Mouse (Mus musculus) midbrain, embryonic 11.5 days (tissue): Measurements from ENCODE around the gene Zfp280d. TPM values are rescaled to one million over a fixed set of nuclear protein-coding genes. Genes with fewer than 3 reads are reported as not detected.

ENCODE experiments used
- ATAC-seq: fragments of 200-750 bp; cut with Nextera tagmentation; 2 replicates; pipeline ENCODE4 v1.8.0; 2017; ENCODE audit warnings: moderate TSS enrichment, moderate library complexity; ENCODE audit not compliant: low FRiP score
- DNase-seq: peaks from one replicate; pipeline ENCODE4 v3.0.0; 2015; ENCODE audit warnings: low spot score; ENCODE audit errors: missing footprints
- H3K27ac ChIP-seq: fragments of 300-500 bp; sonication (generic); 2 replicates; pipeline ENCODE4 v1.5.1; 2014; ENCODE audit warnings: low read depth, low read length
- H3K27me3 ChIP-seq: fragments of 300-500 bp; sonication (generic); 2 replicates; pipeline ENCODE4 v1.6.1; 2014; ENCODE audit warnings: mild to moderate bottlenecking, low read length, moderate library complexity, mixed read lengths; ENCODE audit not compliant: control insufficient read depth, insufficient read depth
- H3K36me3 ChIP-seq: fragments of 300-500 bp; sonication (generic); 2 replicates; pipeline ENCODE4 v1.6.1; 2014; ENCODE audit warnings: mild to moderate bottlenecking, low read length, moderate library complexity, mixed read lengths; ENCODE audit not compliant: control insufficient read depth, insufficient read depth
- H3K4me1 ChIP-seq: fragments of 300-500 bp; sonication (generic); 2 replicates; pipeline ENCODE4 v1.6.1; 2014; ENCODE audit warnings: low read length; ENCODE audit not compliant: control insufficient read depth, insufficient read depth
- H3K4me2 ChIP-seq: fragments of 300-500 bp; sonication (generic); 2 replicates; pipeline ENCODE4 v1.6.1; 2014; ENCODE audit warnings: mild to moderate bottlenecking, moderate library complexity
- H3K4me3 ChIP-seq: fragments of 300-500 bp; sonication (generic); 2 replicates; pipeline ENCODE4 v1.5.1; 2014; ENCODE audit warnings: low read depth, low read length
- H3K9ac ChIP-seq: fragments of 300-500 bp; sonication (generic); 2 replicates; pipeline ENCODE4 v1.6.1; 2014; ENCODE audit warnings: low read length
- H3K9me3 ChIP-seq: fragments of 300-500 bp; sonication (generic); 2 replicates; pipeline ENCODE4 v1.6.1; 2016; ENCODE audit warnings: low read length; ENCODE audit not compliant: control insufficient read depth
- WGBS: fragments of 180-500 bp; shearing (Covaris S2); extraction: QIAGEN DNeasy Blood & Tissue Kit; methylation state at CpG from one replicate; pipeline ENCODE4 v1.1.7; 2014; 5-methylcytosine and 5-hydroxymethylcytosine counted together
- polyA plus RNA-seq: library from polyadenylated mRNA; unstranded; fragments of >200 nt; fragmentation: Nextera tagmentation; extraction: Ambion mirVana; gene quantifications from 2 replicates; pipeline ENCODE4 v1.2.1, GENCODE M21; 2014

The Zfp280d gene
- polyA plus RNA-seq, 1 experiment from 2014 or later: 54.8 TPM

DNA sequence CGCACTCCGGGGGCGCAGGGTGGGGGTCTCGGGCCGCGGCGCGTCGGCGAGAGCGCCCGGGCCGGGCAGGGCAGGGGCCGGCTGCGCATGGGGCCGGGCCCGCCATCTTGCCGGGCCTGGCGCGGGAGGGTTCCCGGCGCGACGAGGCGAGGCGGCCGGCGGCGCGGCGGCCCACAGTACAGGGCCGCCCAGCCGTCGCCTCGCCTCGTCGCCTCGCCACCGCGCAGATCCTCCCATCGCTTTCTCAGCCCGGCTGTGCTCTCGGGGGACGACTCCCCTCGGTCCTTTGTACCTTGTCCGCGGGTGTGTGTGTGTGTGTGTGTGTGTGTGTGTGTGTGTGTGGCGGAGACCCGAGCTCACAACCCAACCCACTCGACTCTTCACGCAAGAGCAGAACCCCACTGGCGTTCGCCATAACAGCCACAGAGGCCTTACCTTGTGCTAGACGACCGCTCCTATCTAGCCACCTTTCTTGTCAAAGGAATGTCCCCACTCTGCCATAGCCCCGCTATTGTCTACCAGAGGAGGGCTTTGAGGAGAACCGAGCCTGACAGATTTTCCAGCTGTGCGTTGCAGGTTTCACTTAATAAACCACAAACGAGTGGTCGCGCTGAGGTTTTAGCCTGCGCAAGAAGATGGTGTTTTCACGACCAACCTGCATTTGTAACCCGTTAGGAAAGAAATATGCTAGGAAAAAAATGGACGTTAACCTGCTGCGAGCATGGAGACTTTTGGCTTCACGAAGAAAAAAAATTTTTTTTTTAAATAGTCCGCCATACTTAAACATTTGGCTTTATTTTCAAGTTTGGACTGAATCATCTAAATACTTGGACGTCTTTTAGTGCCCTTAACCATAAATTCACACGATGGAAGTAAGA, 680 bp downstream of the Zfp280d start:
- H3K27me3 ChIP-seq: no peaks in the 10 kb centered on the region
- H3K4me3 ChIP-seq: peak overlapping the region; percentile 77
- H3K9ac ChIP-seq: peak overlapping the region; percentile 97
- no peaks in the 10 kb centered on the region for H3K36me3 ChIP-seq
- peaks cover 3% of the 10 kb centered on the region; the same call in 1 of the 2 replicates for H3K9me3 ChIP-seq
- H3K4me2 ChIP-seq: peak overlapping the region; percentile 75
- WGBS: 1% methylated on average over 66 of the region's 70 CpGs
- ATAC-seq (peak; percentile 91), DNase-seq (peak; percentile 98)
- H3K27ac ChIP-seq: peak overlapping the region; percentile 97
- peaks cover 8% of the 10 kb centered on the region for H3K4me1 ChIP-seq

DNA sequence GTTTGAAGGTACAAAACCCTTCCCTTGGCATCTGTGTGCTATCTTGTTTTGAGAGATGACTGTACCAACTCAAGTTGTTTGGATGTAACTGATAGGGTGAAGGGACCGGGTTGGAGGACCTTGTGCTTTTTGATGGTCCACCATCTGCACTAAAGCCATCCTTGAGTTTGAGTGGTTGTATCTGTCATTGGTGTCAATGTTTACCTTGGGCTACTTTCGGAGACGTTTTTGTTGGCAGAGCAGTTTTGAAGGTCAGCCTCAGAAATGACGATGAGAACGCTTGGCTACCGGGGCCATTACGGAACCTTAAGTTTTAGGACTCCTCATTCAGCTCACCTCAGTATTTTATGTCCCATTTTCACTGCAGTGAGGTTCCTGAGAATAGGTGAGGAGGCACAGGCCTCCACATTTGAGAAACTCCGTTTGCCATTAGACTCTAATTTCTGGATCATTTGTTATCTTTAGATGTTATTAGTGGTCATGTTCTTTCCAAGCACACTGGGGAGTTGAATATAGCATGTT, 1.4 kb downstream of the Zfp280d start:
- Histone ChIP-seq H3K4me3 (peak overlapping the region; percentile 77), H3K27ac (peak overlapping the region; percentile 97), H3K9me3 (peaks cover 3% of the 10 kb centered on the region; the same call in 1 of the 2 replicates), H3K27me3 (no peaks in the 10 kb centered on the region), H3K4me2 (peak overlapping the region; percentile 75), H3K36me3 (no peaks in the 10 kb centered on the region), H3K4me1 (peaks cover 8% of the 10 kb centered on the region), H3K9ac (peak overlapping the region; percentile 97)
- ATAC-seq (no peak), DNase-seq (peak; percentile 90)
- WGBS: 50% methylated on average over 8 of the region's 8 CpGs

DNA sequence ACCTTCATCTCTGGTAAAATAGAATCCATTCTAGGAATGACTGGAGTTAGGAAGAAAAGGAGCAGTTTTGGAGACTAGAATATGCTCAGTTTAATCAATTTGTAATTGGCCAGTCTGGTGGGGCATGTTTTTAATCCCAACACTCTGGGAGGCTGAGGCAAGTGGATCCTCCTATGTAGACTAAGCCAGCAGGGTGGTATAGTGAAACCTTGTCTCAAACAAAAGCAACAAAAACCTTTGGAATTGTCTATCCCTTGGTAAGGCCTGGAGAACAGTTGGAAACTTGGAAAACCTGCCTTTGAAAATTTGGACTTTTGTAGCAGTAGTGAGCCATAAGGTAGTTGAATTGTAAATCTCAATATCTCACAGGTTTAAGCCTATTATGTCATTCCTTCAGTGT, 2.3 kb downstream of the Zfp280d start:
- Histone ChIP-seq H3K36me3 (no peaks in the 10 kb centered on the region), H3K9ac (no peak overlapping the region), H3K4me2 (peak overlapping the region; percentile 18; the same call in 1 of the 2 replicates), H3K27me3 (no peaks in the 10 kb centered on the region), H3K4me3 (no peak overlapping the region), H3K4me1 (peaks cover 8% of the 10 kb centered on the region), H3K27ac (no peak overlapping the region), H3K9me3 (peaks cover 5% of the 10 kb centered on the region; the same call in 1 of the 2 replicates)
- ATAC-seq (no peak), DNase-seq (peak; percentile 81)

DNA sequence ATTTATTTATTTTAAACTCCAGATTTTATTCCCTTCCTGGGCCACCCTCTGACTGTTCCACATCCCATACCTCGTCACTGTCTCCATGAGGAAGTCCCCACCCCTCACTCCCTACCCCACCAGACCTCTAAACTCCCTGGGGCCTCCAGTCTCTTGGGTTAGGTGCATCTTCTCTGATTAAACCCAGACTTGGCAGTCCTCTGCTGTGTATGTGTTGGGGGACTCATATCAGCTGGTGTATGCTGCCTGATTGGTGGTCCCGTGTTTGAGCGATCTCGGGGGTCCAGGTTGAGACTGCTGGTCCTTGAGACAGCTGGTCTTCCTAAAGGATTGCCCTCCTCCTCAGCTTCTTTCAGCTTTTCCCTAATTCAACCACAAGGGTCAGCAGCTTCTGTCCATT, 5.3 kb downstream of the Zfp280d start:
- ATAC-seq (no peak), DNase-seq (peak; percentile 72)
- H3K4me1 ChIP-seq: peaks cover 8% of the 10 kb centered on the region
- no peak overlapping the region for H3K9ac ChIP-seq
- H3K27ac ChIP-seq: no peak overlapping the region
- WGBS: 93% methylated on average over 4 of the region's 4 CpGs
- H3K9me3 ChIP-seq: peaks cover 2% of the 10 kb centered on the region; the same call in 1 of the 2 replicates
- H3K36me3 ChIP-seq: no peaks in the 10 kb centered on the region
- no peak overlapping the region for H3K4me2 ChIP-seq
- H3K27me3 ChIP-seq: no peaks in the 10 kb centered on the region
- no peak overlapping the region for H3K4me3 ChIP-seq

GRCm38 (mm10) chr9:72287696-72288095, 13.0 kb downstream of the Zfp280d start:
- no peak overlapping the region for H3K9ac ChIP-seq
- no peak for ATAC-seq

GRCm38 (mm10) chr9:72288210-72288609, 13.6 kb downstream of the Zfp280d start:
- no peak for ATAC-seq
- H3K4me2 ChIP-seq: no peak overlapping the region
- H3K4me1 ChIP-seq: no peaks in the 10 kb centered on the region
- H3K9ac ChIP-seq: no peak overlapping the region
- DNase-seq: peak; percentile 73
- 82% methylated on average over 2 of the region's 2 CpGs for WGBS
- no peaks in the 10 kb centered on the region for H3K36me3 ChIP-seq
- H3K27me3 ChIP-seq: no peaks in the 10 kb centered on the region
- H3K9me3 ChIP-seq: no peaks in the 10 kb centered on the region
- H3K4me3 ChIP-seq: no peak overlapping the region
- no peak overlapping the region for H3K27ac ChIP-seq

More at GRCm38 (mm10) chr9:72287696-72288095, 13.0 kb downstream of the Zfp280d start:
- Histone ChIP-seq H3K4me1 (no peaks in the 10 kb centered on the region), H3K27me3 (no peaks in the 10 kb centered on the region), H3K9me3 (no peaks in the 10 kb centered on the region), H3K4me2 (no peak overlapping the region), H3K36me3 (no peaks in the 10 kb centered on the region), H3K4me3 (no peak overlapping the region), H3K27ac (no peak overlapping the region)
- WGBS: 90% methylated on average over 2 of the region's 2 CpGs
- peak; percentile 75 for DNase-seq

DNA sequence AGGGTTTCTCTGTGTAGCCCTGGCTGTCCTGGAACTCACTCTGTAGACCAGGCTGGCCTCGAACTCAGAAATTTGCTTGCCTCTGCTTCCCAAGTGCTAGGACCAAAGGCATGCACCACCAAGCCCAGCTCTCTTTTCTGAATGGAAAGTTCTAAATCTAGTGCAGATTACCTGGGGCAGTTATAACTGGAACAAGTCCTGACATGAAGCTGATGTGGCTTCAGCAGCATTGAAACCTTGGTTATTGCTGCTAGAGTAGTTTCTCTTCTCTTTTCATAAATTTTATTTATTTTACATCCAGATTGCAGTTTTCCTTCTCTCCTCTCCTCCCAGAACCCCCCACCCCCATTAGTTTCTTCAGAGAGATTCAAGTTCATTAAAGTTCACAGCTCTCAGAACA, 14.4 kb downstream of the Zfp280d start:
- no peaks in the 10 kb centered on the region for H3K9me3 ChIP-seq
- H3K4me3 ChIP-seq: no peak overlapping the region
- ATAC-seq: no peak
- no peaks in the 10 kb centered on the region for H3K27me3 ChIP-seq
- DNase-seq: no peak
- no peak overlapping the region for H3K9ac ChIP-seq
- H3K27ac ChIP-seq: no peak overlapping the region
- WGBS: 100% methylated on average over 1 of the region's 1 CpGs
- no peaks in the 10 kb centered on the region for H3K36me3 ChIP-seq
- no peak overlapping the region for H3K4me2 ChIP-seq
- no peaks in the 10 kb centered on the region for H3K4me1 ChIP-seq

DNA sequence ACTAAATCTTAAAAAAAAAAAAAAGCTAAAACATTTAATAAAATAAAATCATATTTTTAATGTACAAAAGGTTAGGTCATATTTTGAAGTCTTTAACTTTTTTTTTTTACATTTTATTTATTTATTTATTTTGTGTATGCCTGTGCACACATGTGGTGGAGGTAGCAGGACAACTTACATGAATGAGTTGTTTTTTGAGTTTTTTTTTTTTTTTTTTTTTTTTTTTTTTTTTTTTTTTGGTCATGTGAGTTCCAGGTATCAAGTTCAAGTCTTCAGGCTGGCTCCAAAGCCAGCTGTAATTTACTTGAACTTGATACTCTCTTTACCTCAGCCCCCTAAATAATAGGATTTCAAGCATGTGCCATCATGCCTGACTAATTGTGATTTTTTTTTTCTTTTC, 19.4 kb downstream of the Zfp280d start:
- Histone ChIP-seq H3K27ac (no peak overlapping the region), H3K9ac (no peak overlapping the region), H3K4me1 (no peaks in the 10 kb centered on the region), H3K9me3 (no peaks in the 10 kb centered on the region), H3K27me3 (no peaks in the 10 kb centered on the region), H3K36me3 (no peaks in the 10 kb centered on the region), H3K4me3 (no peak overlapping the region), H3K4me2 (no peak overlapping the region)
- no peak for DNase-seq
- no peak for ATAC-seq

DNA sequence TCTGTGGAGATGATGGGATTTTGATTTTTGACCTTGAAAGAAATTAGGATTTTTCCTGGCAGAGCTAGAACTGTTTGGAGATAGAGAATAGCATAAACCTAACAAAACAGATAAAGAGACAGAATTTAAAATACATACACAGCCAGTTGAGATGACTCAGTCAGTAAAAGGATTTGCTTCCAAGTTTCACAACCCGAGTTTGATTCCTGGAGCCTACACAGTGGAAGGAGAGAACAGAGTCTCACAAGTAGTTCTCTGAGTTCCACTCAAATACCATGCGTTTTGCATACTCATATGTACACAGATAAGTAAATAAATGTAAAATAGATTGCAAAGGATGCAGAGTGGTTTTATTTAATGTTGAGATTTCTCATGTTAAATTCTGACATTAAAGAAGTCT, 35.1 kb downstream of the Zfp280d start:
- H3K27ac ChIP-seq: no peak overlapping the region
- no peaks in the 10 kb centered on the region for H3K4me1 ChIP-seq
- DNase-seq (peak; percentile 14), ATAC-seq (no peak)
- H3K4me2 ChIP-seq: no peak overlapping the region
- H3K4me3 ChIP-seq: no peak overlapping the region
- H3K36me3 ChIP-seq: peaks cover 4% of the 10 kb centered on the region; the same call in 1 of the 2 replicates
- no peaks in the 10 kb centered on the region for H3K27me3 ChIP-seq
- WGBS: 91% methylated on average over 2 of the region's 2 CpGs
- H3K9me3 ChIP-seq: no peaks in the 10 kb centered on the region
- no peak overlapping the region for H3K9ac ChIP-seq
